Mouse (Mus musculus): ENCODE data around the gene Txndc15. TPM values are rescaled to one million over a fixed set of nuclear protein-coding genes. Genes with fewer than 3 reads are reported as not detected.

Gene Txndc15
- polyA plus RNA-seq, 1 experiment from 2014 or later = 50.2 TPM

GRCm38 (mm10) chr13:55737885-55738284 is 23.4 kb downstream of the Txndc15 start:
- H3K36me3 ChIP-seq (ENCODE audit: control insufficient read depth, insufficient read depth, low read length) = no peaks in the 10 kb centered on the region
- no peak for ATAC-seq (replicated peaks; ENCODE audit: low FRiP score)

DNA sequence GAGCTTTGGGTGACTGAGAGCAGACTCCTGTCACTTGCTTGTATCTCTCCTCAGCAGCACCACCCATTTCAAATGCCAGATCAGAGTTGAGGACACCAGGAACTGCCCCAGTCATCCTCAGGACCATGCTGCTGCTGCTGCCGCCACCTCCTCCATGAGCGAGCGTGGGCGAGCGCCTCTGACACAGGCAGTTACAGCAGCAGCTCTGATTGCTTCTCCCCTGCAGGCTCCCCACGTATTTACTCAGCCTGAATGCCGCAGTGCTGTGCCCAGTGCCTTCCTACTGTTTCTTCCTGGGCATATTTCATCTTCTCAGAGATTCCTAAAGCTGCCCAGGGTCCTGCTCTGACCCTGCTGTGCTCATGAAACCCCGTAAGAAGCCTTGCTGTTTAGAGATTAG is 27.9 kb downstream of the Txndc15 start:
- Histone ChIP-seq H3K4me2 (no peak overlapping the region), H3K36me3 (ENCODE audit: control insufficient read depth, insufficient read depth, low read length) (no peaks in the 10 kb centered on the region), H3K4me1 (replicated peaks; ENCODE audit: control insufficient read depth, insufficient read depth, low read length) (0 out of 2 replicates have a peak, but pooled peaks cover 4% of the 10 kb centered on the region), H3K27ac (ENCODE audit: low read depth, low read length) (no peak overlapping the region), H3K9me3 (ENCODE audit: control insufficient read depth, low read length) (no peaks in the 10 kb centered on the region), H3K9ac (ENCODE audit: low read depth, low read length) (no peak overlapping the region), H3K27me3 (replicated peaks; ENCODE audit: control insufficient read depth, insufficient read depth, low read length) (no peaks in the 10 kb centered on the region), H3K4me3 (ENCODE audit: low read depth, low read length) (no peak overlapping the region)
- WGBS = 75% methylated on average over 8 of the region's 8 CpGs
- no peak for ATAC-seq (replicated peaks; ENCODE audit: low FRiP score)
- DNase-seq (ENCODE audit: low spot score) = no peak

More at GRCm38 (mm10) chr13:55737885-55738284, 23.4 kb downstream of the Txndc15 start:
- 90% methylated on average over 8 of the region's 8 CpGs for WGBS
- no peak for DNase-seq (ENCODE audit: low spot score)
- no peaks in the 10 kb centered on the region for H3K4me1 ChIP-seq (replicated peaks; ENCODE audit: control insufficient read depth, insufficient read depth, low read length)
- no peak overlapping the region for H3K4me2 ChIP-seq
- no peaks in the 10 kb centered on the region for H3K9me3 ChIP-seq (ENCODE audit: control insufficient read depth, low read length)
- H3K27ac ChIP-seq (ENCODE audit: low read depth, low read length) = no peak overlapping the region
- no peak overlapping the region for H3K9ac ChIP-seq (ENCODE audit: low read depth, low read length)
- H3K27me3 ChIP-seq (replicated peaks; ENCODE audit: control insufficient read depth, insufficient read depth, low read length) = no peaks in the 10 kb centered on the region
- H3K4me3 ChIP-seq (ENCODE audit: low read depth, low read length) = no peak overlapping the region

- no peak for DNase-seq (ENCODE audit: low spot score)
These were observed 39.9 kb downstream of the Txndc15 start for GRCm38 (mm10) chr13:55754380-55754779.

GRCm38 (mm10) chr13:55756789-55757188 is 42.3 kb downstream of the Txndc15 start:
- DNase-seq (ENCODE audit: low spot score) (no peak), ATAC-seq (replicated peaks; ENCODE audit: low FRiP score) (no peak)
- Histone ChIP-seq H3K4me3 (ENCODE audit: low read depth, low read length) (no peak overlapping the region), H3K27ac (ENCODE audit: low read depth, low read length) (no peak overlapping the region; the same call in 1 of the 2 replicates), H3K9me3 (ENCODE audit: control insufficient read depth, low read length) (no peaks in the 10 kb centered on the region), H3K4me2 (peak overlapping the region; percentile 12; the same call in 1 of the 2 replicates), H3K27me3 (replicated peaks; ENCODE audit: control insufficient read depth, insufficient read depth, low read length) (no peaks in the 10 kb centered on the region), H3K36me3 (ENCODE audit: control insufficient read depth, insufficient read depth, low read length) (no peaks in the 10 kb centered on the region), H3K9ac (ENCODE audit: low read depth, low read length) (no peak overlapping the region; the same call in 1 of the 2 replicates), H3K4me1 (replicated peaks; ENCODE audit: control insufficient read depth, insufficient read depth, low read length) (peaks cover 3% of the 10 kb centered on the region; the same call in 1 of the 2 replicates)
- WGBS = 48% methylated on average over 8 of the region's 8 CpGs

More at GRCm38 (mm10) chr13:55754380-55754779, 39.9 kb downstream of the Txndc15 start:
- ATAC-seq (replicated peaks; ENCODE audit: low FRiP score) = no peak
- Histone ChIP-seq H3K27me3 (replicated peaks; ENCODE audit: control insufficient read depth, insufficient read depth, low read length) (no peaks in the 10 kb centered on the region), H3K9ac (ENCODE audit: low read depth, low read length) (no peak overlapping the region), H3K27ac (ENCODE audit: low read depth, low read length) (no peak overlapping the region), H3K4me2 (no peak overlapping the region), H3K4me3 (ENCODE audit: low read depth, low read length) (no peak overlapping the region), H3K36me3 (ENCODE audit: control insufficient read depth, insufficient read depth, low read length) (no peaks in the 10 kb centered on the region), H3K4me1 (replicated peaks; ENCODE audit: control insufficient read depth, insufficient read depth, low read length) (peaks cover 3% of the 10 kb centered on the region; the same call in 1 of the 2 replicates), H3K9me3 (ENCODE audit: control insufficient read depth, low read length) (no peaks in the 10 kb centered on the region)
- 61% methylated on average over 13 of the region's 13 CpGs for WGBS

- 90% methylated on average over 6 of the region's 6 CpGs for WGBS
- no peak overlapping the region for H3K9ac ChIP-seq (ENCODE audit: low read depth, low read length)
- no peak overlapping the region for H3K4me3 ChIP-seq (ENCODE audit: low read depth, low read length)
- DNase-seq (ENCODE audit: low spot score) = no peak
- H3K27me3 ChIP-seq (replicated peaks; ENCODE audit: control insufficient read depth, insufficient read depth, low read length) = no peaks in the 10 kb centered on the region
- H3K27ac ChIP-seq (ENCODE audit: low read depth, low read length) = no peak overlapping the region
- H3K4me2 ChIP-seq = no peak overlapping the region
- peaks cover 3% of the 10 kb centered on the region; the same call in 1 of the 2 replicates for H3K4me1 ChIP-seq (replicated peaks; ENCODE audit: control insufficient read depth, insufficient read depth, low read length)
- no peaks in the 10 kb centered on the region for H3K36me3 ChIP-seq (ENCODE audit: control insufficient read depth, insufficient read depth, low read length)
- no peaks in the 10 kb centered on the region for H3K9me3 ChIP-seq (ENCODE audit: control insufficient read depth, low read length)
- ATAC-seq (replicated peaks; ENCODE audit: low FRiP score) = no peak
These were observed 43.2 kb downstream of the Txndc15 start for GRCm38 (mm10) chr13:55757645-55758044.

- WGBS = 75% methylated on average over 10 of the region's 10 CpGs
- DNase-seq (ENCODE audit: low spot score) (no peak), ATAC-seq (replicated peaks; ENCODE audit: low FRiP score) (no peak)
- Histone ChIP-seq H3K9ac (ENCODE audit: low read depth, low read length) (no peak overlapping the region), H3K4me3 (ENCODE audit: low read depth, low read length) (no peak overlapping the region), H3K4me1 (replicated peaks; ENCODE audit: control insufficient read depth, insufficient read depth, low read length) (peaks cover 3% of the 10 kb centered on the region; the same call in 1 of the 2 replicates), H3K9me3 (ENCODE audit: control insufficient read depth, low read length) (no peaks in the 10 kb centered on the region), H3K27ac (ENCODE audit: low read depth, low read length) (no peak overlapping the region), H3K27me3 (replicated peaks; ENCODE audit: control insufficient read depth, insufficient read depth, low read length) (no peaks in the 10 kb centered on the region), H3K4me2 (no peak overlapping the region), H3K36me3 (ENCODE audit: control insufficient read depth, insufficient read depth, low read length) (no peaks in the 10 kb centered on the region)
These were observed 46.1 kb downstream of the Txndc15 start for GRCm38 (mm10) chr13:55760576-55760975.

GRCm38 (mm10) chr13:55761486-55761885 is 47.0 kb downstream of the Txndc15 start:
- Histone ChIP-seq H3K36me3 (ENCODE audit: control insufficient read depth, insufficient read depth, low read length) (no peaks in the 10 kb centered on the region), H3K9me3 (ENCODE audit: control insufficient read depth, low read length) (no peaks in the 10 kb centered on the region), H3K9ac (ENCODE audit: low read depth, low read length) (no peak overlapping the region), H3K4me1 (replicated peaks; ENCODE audit: control insufficient read depth, insufficient read depth, low read length) (peaks cover 3% of the 10 kb centered on the region; the same call in 1 of the 2 replicates), H3K4me3 (ENCODE audit: low read depth, low read length) (no peak overlapping the region), H3K27me3 (replicated peaks; ENCODE audit: control insufficient read depth, insufficient read depth, low read length) (no peaks in the 10 kb centered on the region), H3K27ac (ENCODE audit: low read depth, low read length) (no peak overlapping the region), H3K4me2 (no peak overlapping the region)
- no peak for DNase-seq (ENCODE audit: low spot score)
- no peak for ATAC-seq (replicated peaks; ENCODE audit: low FRiP score)
- 71% methylated on average over 10 of the region's 10 CpGs for WGBS

- 80% methylated on average over 7 of the region's 7 CpGs for WGBS
- Histone ChIP-seq H3K4me1 (replicated peaks; ENCODE audit: control insufficient read depth, insufficient read depth, low read length) (no peaks in the 10 kb centered on the region; the same call in 1 of the 2 replicates), H3K27me3 (replicated peaks; ENCODE audit: control insufficient read depth, insufficient read depth, low read length) (no peaks in the 10 kb centered on the region; the same call in 1 of the 2 replicates), H3K27ac (ENCODE audit: low read depth, low read length) (no peak overlapping the region), H3K9ac (ENCODE audit: low read depth, low read length) (no peak overlapping the region), H3K9me3 (ENCODE audit: control insufficient read depth, low read length) (no peaks in the 10 kb centered on the region), H3K36me3 (ENCODE audit: control insufficient read depth, insufficient read depth, low read length) (no peaks in the 10 kb centered on the region), H3K4me3 (ENCODE audit: low read depth, low read length) (no peak overlapping the region), H3K4me2 (no peak overlapping the region)
- DNase-seq (ENCODE audit: low spot score) (no peak), ATAC-seq (replicated peaks; ENCODE audit: low FRiP score) (no peak)
These were observed 59.9 kb downstream of the Txndc15 start for GRCm38 (mm10) chr13:55774352-55774751.

- H3K9me3 ChIP-seq (ENCODE audit: control insufficient read depth, low read length) = no peaks in the 10 kb centered on the region
- no peak overlapping the region for H3K4me3 ChIP-seq (ENCODE audit: low read depth, low read length)
- H3K9ac ChIP-seq (ENCODE audit: low read depth, low read length) = no peak overlapping the region
- no peak for DNase-seq (ENCODE audit: low spot score)
- no peaks in the 10 kb centered on the region; the same call in 1 of the 2 replicates for H3K27me3 ChIP-seq (replicated peaks; ENCODE audit: control insufficient read depth, insufficient read depth, low read length)
- no peaks in the 10 kb centered on the region for H3K36me3 ChIP-seq (ENCODE audit: control insufficient read depth, insufficient read depth, low read length)
- H3K27ac ChIP-seq (ENCODE audit: low read depth, low read length) = no peak overlapping the region
- H3K4me2 ChIP-seq = no peak overlapping the region
- ATAC-seq (replicated peaks; ENCODE audit: low FRiP score) = no peak
- no peaks in the 10 kb centered on the region; the same call in 1 of the 2 replicates for H3K4me1 ChIP-seq (replicated peaks; ENCODE audit: control insufficient read depth, insufficient read depth, low read length)
- 44% methylated on average over 11 of the region's 11 CpGs for WGBS
These were observed 60.6 kb downstream of the Txndc15 start for GRCm38 (mm10) chr13:55775056-55775455.
